Mouse (Mus musculus) C2C12 (cell line): ENCODE measurements around the gene Tmem215.

ENCODE experiments used
- CTCF ChIP-seq: IDR thresholded peaks from one replicate; pipeline ENCODE4 v1.5.1; 2011; ENCODE audit not compliant: control insufficient read depth, insufficient read depth, insufficient read length
- MAX ChIP-seq: IDR thresholded peaks from one replicate; pipeline ENCODE4 v1.6.1; 2011; ENCODE audit warnings: mild to moderate bottlenecking, control low read depth
- MYOD1 ChIP-seq: IDR thresholded peaks from one replicate; pipeline ENCODE4 v1.6.1; 2011; ENCODE audit warnings: low read depth; ENCODE audit not compliant: control insufficient read depth, insufficient read length
- MYOG ChIP-seq: IDR thresholded peaks from one replicate; pipeline ENCODE4 v1.6.1; 2011; ENCODE audit not compliant: control insufficient read depth, insufficient read length; ENCODE audit errors: extremely low read depth
- USF1 ChIP-seq: IDR thresholded peaks from one replicate; pipeline ENCODE4 v1.6.1; 2011; ENCODE audit warnings: low read depth, mild to moderate bottlenecking, control low read depth, moderate library complexity

- TF ChIP-seq MAX (no peak), CTCF (no peak), MYOG (no peak), MYOD1 (no peak), USF1 (no peak)
These were observed 14.6 kb downstream of the Tmem215 start for GRCm38 (mm10) chr4:40486546-40486945.
